Mouse (Mus musculus): Measurements from ENCODE around the gene Atxn10. TPM values are rescaled to one million over a fixed set of nuclear protein-coding genes. Genes with fewer than 3 reads are reported as not detected.

Atxn10 gene
- total and polyA plus RNA-seq, 2 experiments from 2014 or later = 121 to 141 TPM

DNA sequence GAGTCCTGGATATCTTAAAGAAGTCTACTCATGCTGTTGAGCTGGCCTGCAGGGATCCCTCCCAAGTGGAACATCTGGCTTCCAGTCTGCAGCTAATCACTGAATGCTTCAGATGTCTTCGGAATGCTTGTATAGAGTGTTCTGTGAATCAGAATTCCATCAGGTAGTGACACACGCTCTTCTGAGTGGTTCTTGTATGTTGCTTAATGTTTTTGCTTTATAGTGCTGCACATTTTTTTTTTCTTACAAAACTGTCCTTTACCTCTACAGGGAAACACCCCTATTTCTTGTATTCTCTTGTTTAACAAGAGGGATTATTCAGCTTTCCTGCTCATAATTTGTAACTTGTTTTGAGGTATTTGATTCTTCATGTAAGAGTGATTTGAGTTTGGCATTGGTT is 23.4 kb downstream of the Atxn10 start:
- Histone ChIP-seq H3K4me2 (ENCODE audit: low read depth, low read length) (no peak overlapping the region), H3K4me1 (ENCODE audit: control insufficient read depth, insufficient read depth) (peaks cover 3% of the 10 kb centered on the region; the same call in 1 of the 2 replicates), H3K9me3 (replicated peaks; ENCODE audit: control insufficient read depth, low read length) (no peaks in the 10 kb centered on the region), H3K27me3 (ENCODE audit: control insufficient read depth, insufficient read depth, low read length) (no peaks in the 10 kb centered on the region), H3K36me3 (replicated peaks; ENCODE audit: control insufficient read depth, insufficient read depth, low read length) (peaks cover 47% of the 10 kb centered on the region), H3K4me3 (ENCODE audit: low read depth, low read length) (no peak overlapping the region), H3K9ac (replicated peaks; ENCODE audit: low read depth, low read length) (no peak overlapping the region; the same call in 1 of the 2 replicates), H3K27ac (ENCODE audit: low read depth) (no peak overlapping the region)
- ATAC-seq (ENCODE audit: insufficient read depth, low read depth) (no peak), DNase-seq (ENCODE audit: low spot score) (no peak)
- no peak for TF ChIP-seq CTCF (IDR thresholded peaks at IDR 0.05; ENCODE audit: low read depth)
- TF ChIP-seq EP300 (IDR thresholded peaks at IDR 0.05; ENCODE audit: low read depth) = no peak
- 45% methylated on average over 2 of the region's 2 CpGs for WGBS

DNA sequence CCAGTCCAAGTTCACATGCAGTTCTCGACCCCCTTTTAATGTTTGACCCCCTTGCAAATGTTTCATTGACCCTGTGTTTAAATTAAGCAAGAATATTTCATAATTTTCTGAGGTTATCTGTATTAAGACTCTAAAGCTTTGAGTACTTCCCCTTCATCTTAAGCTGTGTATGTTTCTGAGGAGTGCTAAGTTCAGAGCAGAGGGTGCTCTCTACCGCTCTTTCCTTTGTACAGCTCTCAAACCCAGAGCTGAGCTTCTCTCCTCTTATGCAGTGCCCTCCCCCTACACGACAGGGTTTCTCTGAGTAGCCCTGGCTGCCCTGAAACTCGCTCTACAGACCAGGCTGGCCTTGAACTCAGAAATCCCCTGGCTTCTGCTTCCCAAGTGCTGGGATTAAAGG is 23.9 kb downstream of the Atxn10 start:
- ATAC-seq (ENCODE audit: insufficient read depth, low read depth) = no peak
- WGBS = 92% methylated on average over 4 of the region's 4 CpGs
- Histone ChIP-seq H3K9me3 (replicated peaks; ENCODE audit: control insufficient read depth, low read length) (no peaks in the 10 kb centered on the region), H3K27me3 (ENCODE audit: control insufficient read depth, insufficient read depth, low read length) (no peaks in the 10 kb centered on the region), H3K4me2 (ENCODE audit: low read depth, low read length) (no peak overlapping the region), H3K4me3 (ENCODE audit: low read depth, low read length) (no peak overlapping the region), H3K9ac (replicated peaks; ENCODE audit: low read depth, low read length) (no peak overlapping the region), H3K36me3 (replicated peaks; ENCODE audit: control insufficient read depth, insufficient read depth, low read length) (peaks cover 50% of the 10 kb centered on the region), H3K27ac (ENCODE audit: low read depth) (no peak overlapping the region), H3K4me1 (ENCODE audit: control insufficient read depth, insufficient read depth) (peaks cover 3% of the 10 kb centered on the region; the same call in 1 of the 2 replicates)
- DNase-seq (ENCODE audit: low spot score) = no peak
- TF ChIP-seq CTCF (IDR thresholded peaks at IDR 0.05; ENCODE audit: low read depth) = no peak
- no peak for TF ChIP-seq EP300 (IDR thresholded peaks at IDR 0.05; ENCODE audit: low read depth)

DNA sequence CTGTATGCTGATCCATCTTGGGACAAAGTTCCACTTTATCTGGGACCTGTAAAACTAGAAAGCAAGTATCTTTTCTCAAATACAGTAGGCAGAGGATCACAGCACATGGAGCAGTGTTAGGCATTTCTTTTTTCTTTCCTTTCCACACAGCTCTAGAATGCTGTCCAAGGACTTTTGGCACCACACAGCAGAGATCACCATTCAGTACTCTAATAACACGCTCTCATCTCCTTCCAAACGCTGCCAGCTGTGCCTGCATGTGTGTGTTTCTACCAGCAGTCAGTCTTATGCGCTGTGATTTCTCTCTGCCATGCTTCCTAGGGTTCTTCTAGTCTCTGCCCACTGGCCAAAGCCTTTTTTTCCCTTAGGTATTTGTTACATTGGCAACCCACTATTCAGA is 28.3 kb downstream of the Atxn10 start:
- Histone ChIP-seq H3K4me1 (ENCODE audit: control insufficient read depth, insufficient read depth) (no peaks in the 10 kb centered on the region), H3K9me3 (replicated peaks; ENCODE audit: control insufficient read depth, low read length) (no peaks in the 10 kb centered on the region), H3K27me3 (ENCODE audit: control insufficient read depth, insufficient read depth, low read length) (no peaks in the 10 kb centered on the region), H3K4me3 (ENCODE audit: low read depth, low read length) (no peak overlapping the region), H3K4me2 (ENCODE audit: low read depth, low read length) (no peak overlapping the region), H3K36me3 (replicated peaks; ENCODE audit: control insufficient read depth, insufficient read depth, low read length) (peaks cover 69% of the 10 kb centered on the region), H3K27ac (ENCODE audit: low read depth) (no peak overlapping the region), H3K9ac (replicated peaks; ENCODE audit: low read depth, low read length) (no peak overlapping the region)
- TF ChIP-seq EP300 (IDR thresholded peaks at IDR 0.05; ENCODE audit: low read depth) (no peak), CTCF (IDR thresholded peaks at IDR 0.05; ENCODE audit: low read depth) (no peak)
- DNase-seq (ENCODE audit: low spot score) (no peak), ATAC-seq (ENCODE audit: insufficient read depth, low read depth) (no peak)
- WGBS = 72% methylated on average over 3 of the region's 3 CpGs

DNA sequence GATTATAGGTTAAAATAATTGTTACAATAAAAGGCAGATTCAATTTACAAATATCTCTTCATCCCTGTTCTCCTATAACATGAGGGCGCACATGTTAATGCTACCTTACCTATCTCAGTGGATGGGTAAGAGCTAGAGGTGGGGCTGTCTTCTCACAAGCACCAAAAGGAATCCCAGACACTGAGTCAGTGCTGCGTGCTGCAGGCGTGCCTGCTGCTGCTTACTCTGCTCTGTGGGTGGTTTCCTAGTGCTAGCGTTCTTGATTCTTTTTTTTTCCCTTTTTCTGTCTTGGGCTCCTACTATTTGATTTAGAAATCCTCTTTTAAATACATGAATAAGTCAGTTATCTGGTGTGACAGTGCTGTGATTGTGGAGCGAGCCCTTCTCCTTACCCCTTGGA is 30.9 kb downstream of the Atxn10 start:
- H3K4me3 ChIP-seq (ENCODE audit: low read depth, low read length) = no peak overlapping the region
- no peak overlapping the region for H3K4me2 ChIP-seq (ENCODE audit: low read depth, low read length)
- no peaks in the 10 kb centered on the region for H3K9me3 ChIP-seq (replicated peaks; ENCODE audit: control insufficient read depth, low read length)
- peaks cover 50% of the 10 kb centered on the region for H3K36me3 ChIP-seq (replicated peaks; ENCODE audit: control insufficient read depth, insufficient read depth, low read length)
- DNase-seq (ENCODE audit: low spot score) (no peak), ATAC-seq (ENCODE audit: insufficient read depth, low read depth) (no peak)
- no peak overlapping the region for H3K27ac ChIP-seq (ENCODE audit: low read depth)
- WGBS = 82% methylated on average over 5 of the region's 5 CpGs
- no peak for TF ChIP-seq CTCF (IDR thresholded peaks at IDR 0.05; ENCODE audit: low read depth)
- TF ChIP-seq EP300 (IDR thresholded peaks at IDR 0.05; ENCODE audit: low read depth) = no peak
- H3K9ac ChIP-seq (replicated peaks; ENCODE audit: low read depth, low read length) = no peak overlapping the region
- no peaks in the 10 kb centered on the region for H3K4me1 ChIP-seq (ENCODE audit: control insufficient read depth, insufficient read depth)
- no peaks in the 10 kb centered on the region for H3K27me3 ChIP-seq (ENCODE audit: control insufficient read depth, insufficient read depth, low read length)

GRCm38 (mm10) chr15:85369765-85370164 is 33.7 kb downstream of the Atxn10 start:
- no peak overlapping the region for H3K27ac ChIP-seq (ENCODE audit: low read depth)
- no peaks in the 10 kb centered on the region for H3K27me3 ChIP-seq (ENCODE audit: control insufficient read depth, insufficient read depth, low read length)
- no peak overlapping the region for H3K4me3 ChIP-seq (ENCODE audit: low read depth, low read length)
- no peaks in the 10 kb centered on the region for H3K4me1 ChIP-seq (ENCODE audit: control insufficient read depth, insufficient read depth)
- DNase-seq (ENCODE audit: low spot score) (no peak), ATAC-seq (ENCODE audit: insufficient read depth, low read depth) (no peak)
- H3K9ac ChIP-seq (replicated peaks; ENCODE audit: low read depth, low read length) = no peak overlapping the region
- no peak overlapping the region for H3K4me2 ChIP-seq (ENCODE audit: low read depth, low read length)
- TF ChIP-seq CTCF (IDR thresholded peaks at IDR 0.05; ENCODE audit: low read depth) (no peak), EP300 (IDR thresholded peaks at IDR 0.05; ENCODE audit: low read depth) (no peak)
- peaks cover 23% of the 10 kb centered on the region for H3K36me3 ChIP-seq (replicated peaks; ENCODE audit: control insufficient read depth, insufficient read depth, low read length)
- 55% methylated on average over 3 of the region's 3 CpGs for WGBS
- H3K9me3 ChIP-seq (replicated peaks; ENCODE audit: control insufficient read depth, low read length) = no peaks in the 10 kb centered on the region

GRCm38 (mm10) chr15:85373125-85373524 is 37.1 kb downstream of the Atxn10 start:
- no peak overlapping the region for H3K4me3 ChIP-seq (ENCODE audit: low read depth, low read length)
- H3K27ac ChIP-seq (ENCODE audit: low read depth) = no peak overlapping the region
- ATAC-seq (ENCODE audit: insufficient read depth, low read depth) = no peak
- H3K9ac ChIP-seq (replicated peaks; ENCODE audit: low read depth, low read length) = no peak overlapping the region
- no peaks in the 10 kb centered on the region for H3K4me1 ChIP-seq (ENCODE audit: control insufficient read depth, insufficient read depth)
- H3K36me3 ChIP-seq (replicated peaks; ENCODE audit: control insufficient read depth, insufficient read depth, low read length) = peaks cover 30% of the 10 kb centered on the region
- no peak for TF ChIP-seq EP300 (IDR thresholded peaks at IDR 0.05; ENCODE audit: low read depth)
- TF ChIP-seq CTCF (IDR thresholded peaks at IDR 0.05; ENCODE audit: low read depth) = no peak
- H3K4me2 ChIP-seq (ENCODE audit: low read depth, low read length) = no peak overlapping the region
- H3K27me3 ChIP-seq (ENCODE audit: control insufficient read depth, insufficient read depth, low read length) = no peaks in the 10 kb centered on the region
- no peaks in the 10 kb centered on the region for H3K9me3 ChIP-seq (replicated peaks; ENCODE audit: control insufficient read depth, low read length)
- DNase-seq (ENCODE audit: low spot score) = no peak

All from heart, postnatal 0 days (tissue).